Mouse (Mus musculus) kidney, embryonic 14.5 days (tissue): ENCODE results near the gene Apbb2. TPM values are rescaled to one million over a fixed set of nuclear protein-coding genes. Genes with fewer than 3 reads are reported as not detected.

Experiments
- ATAC-seq: fragments of 200-750 bp; cut with Nextera tagmentation; 2 replicates; pipeline ENCODE4 v1.8.0; 2017; ENCODE audit warnings: moderate number of reproducible peaks, mild to moderate bottlenecking, moderate TSS enrichment, moderate library complexity; ENCODE audit not compliant: low FRiP score, low TSS enrichment
- H3K27ac ChIP-seq: fragments of 300-500 bp; sonication (generic); 2 replicates; pipeline ENCODE4 v1.5.1; 2014; ENCODE audit warnings: low read depth, mild to moderate bottlenecking, low read length, moderate library complexity, mixed read lengths
- H3K27me3 ChIP-seq: fragments of 300-500 bp; sonication (generic); 2 replicates; pipeline ENCODE4 v1.6.1; 2014; ENCODE audit warnings: mild to moderate bottlenecking, low read length; ENCODE audit not compliant: control insufficient read depth, insufficient read depth
- H3K36me3 ChIP-seq: fragments of 300-500 bp; sonication (generic); 2 replicates; pipeline ENCODE4 v1.6.1; 2014; ENCODE audit warnings: low read length, mixed read lengths; ENCODE audit not compliant: control insufficient read depth, insufficient read depth
- H3K4me1 ChIP-seq: fragments of 300-500 bp; sonication (generic); 2 replicates; pipeline ENCODE4 v1.6.1; 2014; ENCODE audit warnings: low read length, mixed read lengths; ENCODE audit not compliant: control insufficient read depth, insufficient read depth
- H3K4me2 ChIP-seq: fragments of 300-500 bp; sonication (generic); replicated peaks from 2 replicates; pipeline ENCODE4 v1.6.1; 2014; ENCODE audit warnings: low read depth, mild to moderate bottlenecking, low read length
- H3K4me3 ChIP-seq: fragments of 300-500 bp; sonication (generic); 2 replicates; pipeline ENCODE4 v1.5.1; 2014; ENCODE audit warnings: mild to moderate bottlenecking, low read length
- H3K9ac ChIP-seq: fragments of 300-500 bp; sonication (generic); 2 replicates; pipeline ENCODE4 v1.6.1; 2014; ENCODE audit warnings: low read depth, mild to moderate bottlenecking, low read length, moderate library complexity
- H3K9me3 ChIP-seq: fragments of 300-500 bp; sonication (generic); 2 replicates; pipeline ENCODE4 v1.6.1; 2016; ENCODE audit warnings: low read length; ENCODE audit not compliant: control insufficient read depth
- WGBS: fragments of 180-500 bp; shearing (Covaris S2); extraction: QIAGEN DNeasy Blood & Tissue Kit; methylation state at CpG from one replicate; pipeline ENCODE4 v1.1.7; 2014; 5-methylcytosine and 5-hydroxymethylcytosine counted together
- polyA plus RNA-seq: library from polyadenylated mRNA; unstranded; fragments of >200 nt; fragmentation: Nextera tagmentation; extraction: Ambion mirVana; gene quantifications from 2 replicates; pipeline ENCODE4 v1.2.1, GENCODE M21; 2014

The Apbb2 gene
- polyA plus RNA-seq, 1 experiment from 2014 or later: 55.9 TPM

DNA sequence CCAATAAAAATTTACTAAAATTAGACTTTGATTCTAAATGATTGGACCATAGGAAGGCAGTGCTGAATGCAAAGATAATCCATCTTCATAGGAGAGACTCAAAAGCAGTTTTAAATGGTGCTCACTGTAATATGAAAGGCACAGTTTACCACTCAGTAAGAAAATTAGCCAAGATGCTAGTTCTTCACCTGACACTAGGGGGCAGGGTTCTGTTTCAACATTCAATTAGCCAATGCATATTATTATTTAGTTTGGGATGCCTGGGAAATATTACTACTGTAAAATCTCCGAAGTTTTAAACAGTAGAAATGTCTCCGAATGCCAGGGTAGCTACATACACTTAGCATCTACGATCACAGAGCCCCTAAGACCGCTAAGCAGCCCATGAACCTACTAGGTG, 194.7 kb downstream of the Apbb2 start:
- H3K36me3 ChIP-seq: no peaks in the 10 kb centered on the region
- no peak overlapping the region for H3K4me3 ChIP-seq
- no peaks in the 10 kb centered on the region for H3K9me3 ChIP-seq
- no peaks in the 10 kb centered on the region for H3K27me3 ChIP-seq
- no peak for ATAC-seq
- no peak overlapping the region for H3K27ac ChIP-seq
- H3K9ac ChIP-seq: no peak overlapping the region
- no peak overlapping the region for H3K4me2 ChIP-seq
- H3K4me1 ChIP-seq: no peaks in the 10 kb centered on the region
- WGBS: 72% methylated on average over 4 of the region's 4 CpGs

GRCm38 (mm10) chr5:66423466-66423865, 195.1 kb downstream of the Apbb2 start:
- no peaks in the 10 kb centered on the region for H3K4me1 ChIP-seq
- no peaks in the 10 kb centered on the region for H3K27me3 ChIP-seq
- H3K9me3 ChIP-seq: no peaks in the 10 kb centered on the region
- no peak for ATAC-seq
- H3K27ac ChIP-seq: no peak overlapping the region
- no peak overlapping the region for H3K4me2 ChIP-seq
- WGBS: 87% methylated on average over 4 of the region's 4 CpGs
- no peak overlapping the region for H3K9ac ChIP-seq
- H3K36me3 ChIP-seq: no peaks in the 10 kb centered on the region
- H3K4me3 ChIP-seq: no peak overlapping the region

DNA sequence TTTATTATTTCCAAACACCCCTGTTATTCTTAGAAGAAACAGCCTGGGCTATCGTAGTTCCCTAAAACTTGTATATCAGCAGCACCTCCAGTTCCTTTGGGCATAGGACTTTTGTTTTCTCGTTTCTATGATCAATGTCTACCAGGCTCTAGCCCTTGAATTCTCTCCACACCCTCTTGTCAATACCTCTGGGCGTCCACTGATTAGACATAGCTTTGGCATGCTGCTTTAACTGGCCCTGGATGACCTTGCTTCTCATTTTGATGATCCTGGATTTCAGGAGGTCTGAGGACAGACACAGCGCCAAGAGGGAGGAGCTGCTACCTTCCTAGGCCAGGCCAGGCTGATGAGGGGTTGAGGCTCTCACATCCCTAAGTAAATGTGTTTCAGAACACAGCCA, 196.6 kb downstream of the Apbb2 start:
- Histone ChIP-seq H3K4me1 (no peaks in the 10 kb centered on the region), H3K9ac (no peak overlapping the region), H3K27ac (no peak overlapping the region), H3K4me2 (no peak overlapping the region), H3K9me3 (no peaks in the 10 kb centered on the region), H3K36me3 (no peaks in the 10 kb centered on the region), H3K4me3 (no peak overlapping the region), H3K27me3 (no peaks in the 10 kb centered on the region)
- no peak for ATAC-seq
- WGBS: 86% methylated on average over 4 of the region's 4 CpGs

DNA sequence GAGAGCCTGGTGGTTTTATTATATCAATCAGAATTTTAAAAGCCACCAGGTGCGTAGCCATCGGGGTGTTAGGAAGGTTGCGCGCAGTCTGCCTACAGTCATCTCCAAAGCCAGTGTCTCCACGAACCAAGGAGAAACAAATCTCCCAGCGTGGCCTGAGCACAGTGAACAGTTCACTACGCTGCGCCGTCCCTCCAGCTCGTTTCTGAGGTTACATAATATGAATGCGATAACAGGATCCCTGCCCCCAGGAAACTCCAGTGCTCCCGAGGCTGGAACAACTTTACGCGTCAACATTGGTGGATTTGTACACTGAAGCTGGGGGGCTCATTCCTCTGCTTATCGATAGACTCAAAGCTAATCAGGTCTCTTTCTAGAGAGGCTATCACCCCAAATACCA, 197.4 kb downstream of the Apbb2 start:
- Histone ChIP-seq H3K4me1 (no peaks in the 10 kb centered on the region), H3K27ac (no peak overlapping the region), H3K27me3 (no peaks in the 10 kb centered on the region), H3K4me2 (no peak overlapping the region), H3K9me3 (no peaks in the 10 kb centered on the region), H3K36me3 (no peaks in the 10 kb centered on the region), H3K4me3 (no peak overlapping the region), H3K9ac (no peak overlapping the region)
- WGBS: 92% methylated on average over 15 of the region's 15 CpGs
- no peak for ATAC-seq

DNA sequence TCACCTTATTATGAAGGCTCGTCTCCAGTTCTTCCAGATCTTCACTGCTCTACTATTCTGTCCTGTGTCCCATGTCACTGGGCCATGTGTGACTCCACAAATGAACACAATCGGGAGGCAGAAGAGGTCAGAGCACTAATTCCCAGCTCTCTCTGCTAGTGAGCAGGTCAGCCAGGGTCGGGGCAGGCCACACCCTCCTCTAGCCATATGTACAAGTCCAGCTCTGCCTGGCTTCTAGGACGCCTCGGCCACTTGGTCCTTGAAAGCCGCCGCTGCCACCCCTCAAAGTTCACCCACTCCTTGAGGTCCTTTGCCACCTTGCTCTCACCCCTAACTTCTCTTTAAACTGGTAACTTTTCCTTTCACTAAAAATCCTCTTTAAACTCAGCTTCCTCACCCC, 198.6 kb downstream of the Apbb2 start:
- no peaks in the 10 kb centered on the region for H3K36me3 ChIP-seq
- ATAC-seq: no peak
- H3K4me3 ChIP-seq: no peak overlapping the region
- H3K4me1 ChIP-seq: no peaks in the 10 kb centered on the region
- H3K4me2 ChIP-seq: no peak overlapping the region
- H3K27me3 ChIP-seq: no peaks in the 10 kb centered on the region
- H3K27ac ChIP-seq: no peak overlapping the region
- no peaks in the 10 kb centered on the region for H3K9me3 ChIP-seq
- 63% methylated on average over 7 of the region's 7 CpGs for WGBS
- no peak overlapping the region for H3K9ac ChIP-seq

DNA sequence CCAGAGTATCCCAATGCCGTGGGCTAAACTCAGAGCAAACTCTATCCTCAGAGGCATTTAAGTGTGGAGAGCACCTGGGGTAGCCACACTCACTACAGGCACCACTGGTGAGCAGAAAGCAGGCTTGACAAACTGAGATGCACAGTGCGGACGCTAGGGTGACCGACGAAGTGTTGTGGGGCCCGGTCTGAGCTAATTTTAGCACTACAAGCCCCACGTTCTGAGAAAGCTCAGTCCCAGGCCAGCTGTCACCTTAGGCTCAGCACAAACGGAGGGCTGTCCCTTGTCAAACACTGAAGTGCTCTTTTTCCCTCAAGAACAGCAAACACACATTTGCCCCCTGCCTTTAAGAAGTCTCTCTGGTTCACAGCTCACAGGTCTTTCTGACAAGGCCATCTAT, 201.3 kb downstream of the Apbb2 start:
- Histone ChIP-seq H3K9me3 (no peaks in the 10 kb centered on the region), H3K9ac (no peak overlapping the region), H3K4me2 (no peak overlapping the region), H3K27ac (no peak overlapping the region), H3K4me3 (no peak overlapping the region), H3K27me3 (no peaks in the 10 kb centered on the region), H3K4me1 (no peaks in the 10 kb centered on the region), H3K36me3 (no peaks in the 10 kb centered on the region)
- no peak for ATAC-seq
- 43% methylated on average over 8 of the region's 8 CpGs for WGBS

GRCm38 (mm10) chr5:66415700-66416543, 202.7 kb downstream of the Apbb2 start:
- H3K4me2 ChIP-seq: no peak overlapping the region
- no peaks in the 10 kb centered on the region for H3K4me1 ChIP-seq
- no peak overlapping the region for H3K27ac ChIP-seq
- H3K4me3 ChIP-seq: no peak overlapping the region
- H3K9me3 ChIP-seq: no peaks in the 10 kb centered on the region
- no peak for ATAC-seq
- no peaks in the 10 kb centered on the region for H3K27me3 ChIP-seq
- 75% methylated on average over 7 of the region's 7 CpGs for WGBS
- no peak overlapping the region for H3K9ac ChIP-seq
- H3K36me3 ChIP-seq: no peaks in the 10 kb centered on the region

- no peaks in the 10 kb centered on the region for H3K4me1 ChIP-seq
- no peaks in the 10 kb centered on the region for H3K9me3 ChIP-seq
- H3K4me3 ChIP-seq: no peak overlapping the region
- ATAC-seq: no peak
- H3K36me3 ChIP-seq: no peaks in the 10 kb centered on the region
- no peak overlapping the region for H3K4me2 ChIP-seq
- 70% methylated on average over 9 of the region's 9 CpGs for WGBS
- H3K27me3 ChIP-seq: no peaks in the 10 kb centered on the region
- no peak overlapping the region for H3K27ac ChIP-seq
- no peak overlapping the region for H3K9ac ChIP-seq
Observed at GRCm38 (mm10) chr5:66415033-66415697, 203.4 kb downstream of the Apbb2 start.

DNA sequence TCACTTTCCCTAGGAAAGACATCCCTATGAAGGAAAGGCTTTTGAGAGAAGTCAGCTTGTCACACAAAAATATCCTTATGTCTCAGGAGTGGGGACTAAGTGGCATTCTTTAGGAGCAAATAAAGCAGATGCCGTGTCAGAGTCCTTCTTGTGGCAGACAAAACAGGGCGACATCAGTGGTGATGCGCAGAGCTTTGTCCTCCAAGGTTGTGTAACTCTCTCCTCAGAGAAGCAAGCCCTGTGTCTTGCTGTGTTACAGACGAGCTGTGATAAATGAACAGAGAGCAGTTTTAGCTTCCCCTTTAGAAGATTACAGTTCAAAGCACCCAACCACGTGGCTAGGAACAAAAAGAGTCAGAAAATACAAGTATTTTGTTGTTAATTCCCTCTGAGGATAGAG, 205.2 kb downstream of the Apbb2 start:
- no peaks in the 10 kb centered on the region for H3K4me1 ChIP-seq
- no peaks in the 10 kb centered on the region for H3K27me3 ChIP-seq
- no peak for ATAC-seq
- no peak overlapping the region for H3K4me3 ChIP-seq
- no peaks in the 10 kb centered on the region for H3K9me3 ChIP-seq
- H3K36me3 ChIP-seq: no peaks in the 10 kb centered on the region
- 75% methylated on average over 5 of the region's 5 CpGs for WGBS
- no peak overlapping the region for H3K4me2 ChIP-seq
- no peak overlapping the region for H3K9ac ChIP-seq
- H3K27ac ChIP-seq: no peak overlapping the region
